Mouse (Mus musculus): ENCODE data around the gene Eya2. TPM values are rescaled to one million over a fixed set of nuclear protein-coding genes. Genes with fewer than 3 reads are reported as not detected.

Eya2 gene
- total RNA-seq, 2 experiments from 2014 or later, result 0.33 to 1.7 TPM

- no peak for ATAC-seq (replicated peaks; ENCODE audit: poor library complexity)
Measured at GRCm38 (mm10) chr2:165644057-165644456, 49.2 kb downstream of the Eya2 start.

DNA sequence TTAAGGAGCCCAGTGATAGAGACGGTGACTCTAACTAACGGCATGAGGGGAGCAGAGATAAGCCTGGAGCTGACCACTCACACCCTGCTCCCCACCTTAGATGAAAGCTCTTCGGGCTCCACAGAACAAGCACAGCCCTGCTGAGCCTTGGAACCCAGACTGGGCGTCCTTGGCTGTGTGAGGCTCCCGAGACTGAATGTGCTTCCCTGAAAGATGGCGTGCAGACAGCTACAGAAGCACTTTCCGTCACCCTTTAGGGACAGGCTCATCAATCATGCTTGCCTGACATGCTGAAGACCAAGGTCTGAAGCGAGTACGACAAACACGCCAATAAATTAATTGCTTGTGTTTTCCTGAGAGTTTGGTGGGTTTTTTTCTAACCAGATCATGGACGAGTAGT is 56.2 kb downstream of the Eya2 start:
- ATAC-seq (replicated peaks; ENCODE audit: poor library complexity), result no peak

DNA sequence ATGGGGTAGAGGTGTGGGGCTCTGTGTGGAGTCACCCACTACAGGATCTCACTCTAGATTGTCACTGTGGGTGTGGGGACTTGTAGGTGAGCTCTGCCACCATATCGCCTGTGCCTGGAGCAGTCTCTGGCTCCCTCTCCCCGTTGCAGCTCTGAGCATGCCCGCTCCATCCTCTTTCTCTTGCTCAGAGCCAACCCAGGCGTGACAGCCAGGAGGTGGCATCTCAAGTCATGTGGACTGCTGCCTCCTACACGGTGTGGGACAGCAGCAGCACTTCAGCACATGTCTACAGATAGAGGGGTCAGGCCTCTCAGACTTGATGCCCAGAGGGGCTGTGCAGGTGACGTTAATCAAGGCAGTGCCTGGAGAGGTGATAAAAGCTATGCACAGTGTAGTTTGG is 57.4 kb downstream of the Eya2 start:
- no peak for ATAC-seq (replicated peaks; ENCODE audit: poor library complexity)

DNA sequence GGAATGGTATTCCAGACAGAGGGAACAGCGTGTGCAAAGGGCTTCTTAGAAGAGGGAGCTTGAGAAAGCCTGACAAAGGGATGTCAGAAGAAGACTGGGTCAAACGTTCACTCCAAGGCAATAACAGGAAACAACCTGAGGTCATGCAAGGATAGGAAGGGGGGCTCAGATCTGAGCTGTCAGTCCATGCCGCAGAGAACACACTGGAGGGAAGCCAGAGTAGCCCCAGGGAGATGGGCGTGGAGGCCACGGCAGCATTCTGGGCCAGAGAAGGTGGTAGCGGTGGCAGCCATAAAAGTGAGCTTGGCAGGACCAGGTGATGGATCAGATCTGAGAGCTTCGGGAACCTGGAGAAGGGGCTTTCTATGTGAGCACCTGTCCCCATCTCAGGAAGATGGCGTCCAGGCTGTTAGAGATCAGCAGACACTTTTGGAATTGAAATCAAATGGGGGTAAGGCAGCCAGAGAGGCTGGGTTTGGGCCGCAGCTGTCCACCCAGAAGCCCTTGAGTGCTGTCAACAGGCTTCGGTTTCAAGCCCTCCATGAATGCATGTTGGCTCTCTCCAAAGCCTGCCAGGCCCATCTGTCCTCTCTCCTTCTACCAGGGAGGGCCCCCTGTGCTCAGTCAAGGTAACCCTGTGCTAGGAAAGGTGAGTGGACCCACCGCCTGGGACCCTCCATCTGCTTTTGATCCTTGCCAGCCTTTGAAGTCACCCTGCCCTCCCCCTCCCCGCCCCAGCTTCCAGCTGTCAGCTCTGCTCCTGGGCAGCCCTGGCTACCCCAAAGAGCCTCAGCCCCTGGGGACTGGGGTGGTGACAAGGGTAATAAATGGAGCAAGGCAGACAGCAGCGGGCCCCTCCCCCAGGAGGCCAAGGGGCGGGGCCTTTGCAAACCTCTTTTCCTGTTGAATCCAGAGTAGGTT is 58.4 kb downstream of the Eya2 start:
- peak; percentile 42; the same call in 1 of the 2 replicates for ATAC-seq (replicated peaks; ENCODE audit: poor library complexity)

DNA sequence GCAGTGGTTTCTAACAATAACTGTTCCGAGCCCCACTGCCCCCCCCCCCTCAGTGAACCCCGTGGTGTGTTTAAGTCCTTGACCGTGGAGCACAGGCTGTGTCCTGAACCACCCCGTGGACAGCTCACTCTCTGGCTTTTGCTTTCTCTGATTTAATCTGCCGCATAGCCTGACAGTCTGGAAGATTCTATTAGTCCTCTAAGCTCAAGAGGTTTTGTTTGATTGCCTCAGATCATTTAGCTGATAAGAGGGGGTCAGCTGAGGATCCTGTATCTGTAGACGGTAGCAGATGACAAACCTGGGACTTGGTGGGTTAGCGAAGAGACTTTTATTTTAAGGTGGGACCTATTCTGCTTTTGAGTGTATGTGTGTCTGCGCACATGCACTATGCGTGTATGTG is 59.3 kb downstream of the Eya2 start:
- ATAC-seq (replicated peaks; ENCODE audit: poor library complexity), result no peak

- ATAC-seq (replicated peaks; ENCODE audit: poor library complexity), result peak; percentile 62
Measured at GRCm38 (mm10) chr2:165654696-165655491, 60.1 kb downstream of the Eya2 start.

DNA sequence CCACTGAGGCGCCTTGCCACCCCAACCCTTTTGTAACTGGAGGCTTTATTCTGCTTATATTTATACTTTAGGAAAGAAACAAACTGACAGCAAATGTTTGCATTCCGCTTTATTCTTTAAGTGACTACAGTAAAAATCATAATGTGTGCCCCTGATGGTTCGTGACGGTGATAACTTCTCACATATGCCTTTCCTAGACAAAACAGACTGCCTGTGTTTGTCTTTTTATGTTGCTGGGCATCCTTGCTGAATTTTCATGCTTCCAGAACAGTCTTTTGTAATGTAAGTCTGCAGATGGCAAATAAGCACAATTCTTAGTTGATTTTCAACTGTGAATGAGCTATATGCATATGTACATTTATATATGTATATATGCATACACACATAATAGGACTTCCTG is 61.7 kb downstream of the Eya2 start:
- ATAC-seq (replicated peaks; ENCODE audit: poor library complexity), result no peak

DNA sequence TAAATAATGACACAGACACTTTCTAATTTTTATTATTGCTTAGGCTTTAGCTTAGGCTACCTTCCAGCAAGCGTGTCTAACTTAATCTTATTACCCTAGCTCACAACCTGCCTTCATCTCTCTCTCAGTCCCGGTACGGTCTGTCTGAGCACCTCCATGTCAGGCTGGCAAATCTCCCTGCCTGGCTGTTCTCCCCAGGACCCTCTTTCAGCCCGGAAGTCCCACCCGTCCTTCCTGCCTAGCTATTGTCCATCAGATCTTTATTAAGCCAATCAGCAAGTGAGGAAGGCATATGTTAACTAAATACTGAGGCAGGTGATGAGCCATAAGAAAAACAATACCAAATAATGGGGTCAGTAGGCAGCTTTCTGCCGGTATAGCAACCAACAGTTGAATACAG is 62.1 kb downstream of the Eya2 start:
- ATAC-seq (replicated peaks; ENCODE audit: poor library complexity), result no peak

GRCm38 (mm10) chr2:165659552-165659951 is 64.7 kb downstream of the Eya2 start:
- peak; percentile 59 for ATAC-seq (replicated peaks; ENCODE audit: poor library complexity)

DNA sequence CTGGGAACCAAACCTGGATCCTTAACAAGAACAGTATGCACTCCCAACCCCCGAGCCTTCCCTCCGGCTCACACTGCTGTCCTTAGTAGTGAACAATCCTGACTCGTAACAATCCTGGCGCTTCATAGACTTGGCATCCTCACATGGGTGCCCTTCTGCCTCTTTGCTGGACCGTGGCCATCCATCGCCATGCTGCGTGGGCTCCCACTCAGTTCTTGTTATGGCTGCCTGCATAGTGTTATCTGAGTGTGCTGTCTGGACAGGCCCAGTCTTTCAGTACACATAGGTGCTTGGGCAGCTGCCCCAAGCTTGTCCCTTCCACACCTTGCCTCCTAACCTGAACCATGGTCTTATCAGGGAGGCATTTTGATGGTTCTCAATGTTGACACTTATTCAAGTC is 68.4 kb downstream of the Eya2 start:
- ATAC-seq (replicated peaks; ENCODE audit: poor library complexity), result no peak

GRCm38 (mm10) chr2:165664648-165665047 is 69.8 kb downstream of the Eya2 start:
- ATAC-seq (replicated peaks; ENCODE audit: poor library complexity), result no peak

GRCm38 (mm10) chr2:165665176-165665575 is 70.3 kb downstream of the Eya2 start:
- no peak for ATAC-seq (replicated peaks; ENCODE audit: poor library complexity)

- no peak for ATAC-seq (replicated peaks; ENCODE audit: poor library complexity)
Measured at GRCm38 (mm10) chr2:165667096-165667495, 72.3 kb downstream of the Eya2 start.

- no peak for ATAC-seq (replicated peaks; ENCODE audit: poor library complexity)
Measured at GRCm38 (mm10) chr2:165682719-165683118, 87.9 kb downstream of the Eya2 start.

- peak; percentile 63; the same call in 1 of the 2 replicates for ATAC-seq (replicated peaks; ENCODE audit: poor library complexity)
Measured at GRCm38 (mm10) chr2:165687516-165687915, 92.7 kb downstream of the Eya2 start.

DNA sequence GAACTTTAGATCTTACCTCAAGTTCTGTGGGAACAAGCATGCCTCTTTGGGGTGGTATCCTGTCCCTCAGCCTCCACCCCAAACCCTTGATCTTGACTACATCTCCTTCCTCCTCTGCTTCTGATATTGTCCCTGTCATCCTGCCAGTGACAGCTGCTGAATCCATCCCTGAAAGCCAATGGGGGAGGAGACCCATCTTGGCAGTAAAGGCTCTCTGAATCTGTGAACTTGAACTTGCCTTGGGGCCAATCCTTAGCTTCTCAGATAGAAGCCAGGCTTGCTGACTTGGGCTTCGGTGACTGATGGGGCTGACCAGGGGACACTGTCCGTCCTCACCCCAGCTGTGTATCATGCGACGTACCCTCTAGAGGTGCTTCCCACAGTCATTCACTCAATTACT is 94.1 kb downstream of the Eya2 start:
- no peak for ATAC-seq (replicated peaks; ENCODE audit: poor library complexity)

GRCm38 (mm10) chr2:165691016-165691415 is 96.2 kb downstream of the Eya2 start:
- no peak for ATAC-seq (replicated peaks; ENCODE audit: poor library complexity)

- peak; percentile 92 for ATAC-seq (replicated peaks; ENCODE audit: poor library complexity)
Measured at GRCm38 (mm10) chr2:165692944-165693660, 98.3 kb downstream of the Eya2 start.

DNA sequence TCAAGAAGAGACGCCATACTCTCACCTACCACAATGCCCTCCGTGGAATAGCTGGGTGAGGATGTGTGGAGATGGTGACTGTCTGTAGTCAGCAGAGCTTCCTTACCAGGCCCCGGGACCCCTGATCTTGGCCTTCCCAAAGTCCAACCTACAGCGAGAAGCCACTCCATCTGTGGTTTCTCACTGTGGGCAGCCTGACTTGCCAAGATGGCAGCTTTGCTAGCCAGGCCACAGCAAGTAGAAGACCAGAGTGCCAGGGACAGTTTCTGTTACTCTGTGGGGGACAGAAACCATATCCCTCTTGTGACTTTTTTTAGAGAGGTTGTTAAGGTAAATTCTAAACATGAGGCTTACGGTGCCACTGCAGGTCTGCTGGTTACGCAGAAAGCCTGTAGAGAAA is 99.9 kb downstream of the Eya2 start:
- no peak for ATAC-seq (replicated peaks; ENCODE audit: poor library complexity)

DNA sequence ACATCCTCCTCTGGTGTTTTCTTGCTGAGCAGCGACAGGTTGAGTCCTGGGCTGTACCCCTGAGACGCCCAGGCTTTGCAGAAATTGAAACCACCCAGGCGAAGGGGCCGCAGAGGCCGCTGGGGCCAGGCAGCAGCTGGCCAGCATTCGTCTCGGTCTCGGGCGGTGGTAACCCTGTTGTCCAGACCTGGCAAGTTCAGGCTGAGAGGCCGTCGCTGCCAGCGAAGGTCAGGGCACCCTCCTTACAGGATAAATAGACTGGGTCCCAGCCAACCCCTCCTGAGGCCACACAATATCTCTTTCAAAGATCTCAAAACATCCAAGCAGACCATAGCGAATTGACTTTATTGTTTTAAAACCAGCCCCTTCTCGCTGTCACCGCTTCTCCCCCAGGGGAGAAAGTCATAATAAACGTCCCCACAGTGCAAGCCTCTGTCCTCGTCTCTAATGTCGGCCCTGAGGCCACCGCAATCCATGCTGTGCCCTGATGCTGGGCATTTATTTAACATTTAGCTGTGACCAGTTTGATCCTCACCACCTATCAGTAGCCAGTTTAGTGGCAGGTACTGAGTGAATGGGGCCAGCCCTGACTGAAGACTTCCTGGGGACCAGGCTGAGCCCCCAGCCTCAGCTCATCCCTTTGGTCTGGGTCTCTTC is 105.5 kb downstream of the Eya2 start:
- no peak for ATAC-seq (replicated peaks; ENCODE audit: poor library complexity)
